Mouse (Mus musculus) layer of hippocampus, adult 9-11 months (tissue): ENCODE results near the gene Dnah8.

ENCODE experiments used
- DNase-seq: peaks from one replicate; pipeline ENCODE4 v3.0.0; 2022

Gene Dnah8

GRCm38 (mm10) chr17:30835419-30835818 is 211.3 kb downstream of the Dnah8 start:
- DNase-seq = no peak

GRCm38 (mm10) chr17:30837031-30837430 is 212.9 kb downstream of the Dnah8 start:
- no peak for DNase-seq

DNA sequence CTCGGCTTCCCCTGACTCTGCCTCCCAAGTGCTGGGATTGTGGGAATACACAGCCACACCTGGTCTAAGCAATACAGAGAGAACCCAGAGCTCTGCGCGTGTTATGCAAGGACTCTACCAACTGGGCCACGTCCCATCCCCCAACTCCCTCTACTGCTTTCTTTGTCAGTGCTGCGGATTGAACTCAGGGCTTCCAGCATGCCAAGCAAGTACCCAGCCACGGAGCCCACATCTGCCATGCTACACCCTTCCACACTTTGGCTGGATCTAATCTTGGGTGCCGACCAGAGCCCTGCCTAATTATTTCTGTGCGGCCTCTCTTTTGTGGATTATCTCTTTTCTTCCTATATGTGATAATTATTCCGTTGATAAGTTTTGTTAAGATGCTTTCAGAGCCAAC is 215.9 kb downstream of the Dnah8 start:
- DNase-seq = no peak

- DNase-seq = no peak
These were observed 218.2 kb downstream of the Dnah8 start for GRCm38 (mm10) chr17:30842312-30842711.

GRCm38 (mm10) chr17:30844321-30844791 is 220.2 kb downstream of the Dnah8 start:
- peak; percentile 44 for DNase-seq

DNA sequence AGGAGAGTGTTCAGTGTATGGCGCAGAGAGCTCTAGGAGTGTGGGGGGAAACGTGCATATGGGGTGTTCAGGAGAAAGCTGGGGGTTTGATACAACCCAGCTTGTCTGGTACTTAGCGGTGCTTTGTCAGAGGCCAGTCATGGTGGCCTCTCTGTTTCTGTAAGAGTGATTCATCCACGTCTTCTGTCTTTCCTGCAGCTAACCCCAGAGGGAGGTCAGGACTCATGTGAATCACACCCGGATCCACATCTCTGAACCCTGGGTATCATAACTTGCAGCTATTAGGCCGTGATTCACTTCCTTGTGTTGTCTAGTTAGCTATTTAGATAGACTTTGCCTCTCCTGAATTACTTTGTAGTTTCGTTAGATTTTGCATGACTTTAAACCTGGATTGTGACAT is 223.3 kb downstream of the Dnah8 start:
- DNase-seq = no peak

DNA sequence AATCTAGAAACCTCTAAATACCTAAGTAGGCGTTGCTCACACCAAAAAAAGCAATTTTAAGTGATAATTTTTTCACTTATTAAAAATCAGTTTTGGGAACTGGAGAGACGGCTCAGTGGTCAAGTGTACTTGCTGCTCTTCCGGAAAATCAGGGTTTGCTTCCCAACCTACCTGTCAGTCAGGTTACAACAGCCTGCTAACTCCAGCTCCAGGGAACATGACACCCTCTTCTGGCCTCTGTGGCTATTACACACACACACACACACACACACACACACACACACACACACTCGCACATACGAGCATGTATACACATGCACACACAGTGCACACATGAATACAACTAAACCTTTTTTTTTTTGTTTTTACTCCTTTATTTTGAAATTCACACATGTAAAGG is 223.9 kb downstream of the Dnah8 start:
- DNase-seq = no peak

DNA sequence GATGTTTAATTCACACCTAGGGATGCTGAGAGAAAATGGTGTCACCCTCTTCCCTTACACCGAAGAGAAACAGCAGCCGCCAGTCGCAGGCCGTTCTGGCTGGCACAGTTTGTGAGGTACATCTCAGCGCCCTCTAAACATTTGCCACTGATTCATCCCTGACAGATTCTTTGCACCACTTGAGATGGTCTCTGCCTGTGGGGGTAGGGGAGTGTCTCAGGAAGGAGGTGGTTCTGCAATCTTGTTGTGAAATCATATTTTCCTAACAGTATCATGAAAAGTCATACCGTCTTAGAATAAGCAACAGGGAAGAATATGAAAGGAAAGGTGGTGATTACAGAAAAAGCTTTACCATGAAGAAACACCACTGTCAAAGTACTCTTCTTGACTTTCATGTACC is 224.7 kb downstream of the Dnah8 start:
- no peak for DNase-seq

DNA sequence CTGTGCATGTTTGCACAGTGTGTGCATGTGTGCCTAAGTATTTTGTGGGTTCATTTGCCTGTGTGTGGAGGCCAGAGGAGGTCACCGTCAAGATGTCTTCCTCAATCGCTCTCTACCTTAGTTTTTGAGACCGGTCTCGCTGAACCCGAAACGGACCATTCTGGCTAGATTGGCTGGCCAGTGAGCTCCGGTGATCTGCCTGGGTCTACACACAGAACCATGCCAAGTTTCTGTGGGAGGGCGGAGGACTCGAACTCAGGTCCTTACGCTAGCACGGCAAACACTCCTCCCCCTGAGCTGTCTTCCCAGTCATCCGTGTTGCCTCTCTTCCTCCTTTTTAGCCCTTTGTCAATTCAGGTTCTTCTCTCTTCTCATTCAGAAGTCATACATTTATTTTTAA is 225.7 kb downstream of the Dnah8 start:
- no peak for DNase-seq

DNA sequence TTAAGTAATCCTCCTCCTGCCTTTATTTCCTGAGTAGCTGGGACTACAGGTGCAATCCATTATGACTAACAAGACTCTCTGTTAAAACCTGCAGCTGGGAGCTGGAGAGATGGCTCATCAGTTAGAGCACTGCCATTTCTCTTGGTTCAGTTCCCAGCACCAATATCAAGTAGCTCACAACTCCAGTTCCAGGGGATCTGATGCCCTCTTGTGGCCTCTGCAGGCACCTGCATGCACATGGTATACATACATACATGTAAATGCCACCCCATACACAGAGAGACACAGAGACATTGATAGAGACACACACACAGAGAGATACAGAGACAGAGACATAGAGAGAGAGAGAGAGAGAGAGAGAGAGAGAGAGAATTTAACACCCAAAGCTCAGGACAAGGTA is 228.2 kb downstream of the Dnah8 start:
- no peak for DNase-seq

DNA sequence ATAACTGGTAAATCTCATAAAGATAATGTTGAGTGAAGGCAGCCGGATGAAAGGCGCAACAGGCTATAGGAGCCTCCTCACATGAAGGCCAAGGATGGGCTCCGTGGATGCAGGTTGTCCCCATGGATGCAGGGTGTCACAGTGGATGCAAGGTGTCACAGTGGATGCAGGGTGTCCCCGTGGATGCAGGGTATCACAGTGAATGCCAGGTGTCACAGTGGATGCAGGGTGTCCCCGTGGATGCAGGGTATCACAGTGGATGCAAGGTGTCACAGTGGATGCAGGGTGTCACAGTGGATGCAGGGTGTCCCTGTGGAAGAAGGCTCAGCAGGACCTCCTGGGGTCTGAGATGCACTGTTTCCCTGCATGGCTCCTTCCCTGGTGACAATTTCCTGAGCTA is 233.2 kb downstream of the Dnah8 start:
- DNase-seq = no peak

GRCm38 (mm10) chr17:30858586-30859259 is 234.6 kb downstream of the Dnah8 start:
- no peak for DNase-seq

GRCm38 (mm10) chr17:30859989-30860585 is 235.9 kb downstream of the Dnah8 start:
- DNase-seq = no peak

DNA sequence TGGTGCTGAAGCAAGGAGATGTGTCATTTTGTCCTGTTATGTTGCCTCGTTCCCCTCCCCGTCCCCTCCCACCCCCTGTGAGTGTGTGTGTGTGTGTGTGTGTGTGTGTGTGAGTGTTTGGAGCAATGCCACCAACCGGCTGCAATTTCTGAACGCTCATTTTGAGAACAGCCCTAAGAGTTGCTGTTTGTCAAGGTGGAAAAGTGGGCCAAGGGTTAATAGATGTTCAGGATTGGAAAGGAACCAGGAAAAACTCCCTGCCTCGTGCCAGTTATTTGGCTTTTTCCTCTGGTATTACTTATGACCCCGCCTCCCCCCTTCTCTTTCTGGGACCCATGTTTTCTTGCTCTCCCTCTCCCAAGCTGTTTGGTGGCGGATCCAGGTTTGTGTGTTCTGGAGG is 236.5 kb downstream of the Dnah8 start:
- DNase-seq = no peak

DNA sequence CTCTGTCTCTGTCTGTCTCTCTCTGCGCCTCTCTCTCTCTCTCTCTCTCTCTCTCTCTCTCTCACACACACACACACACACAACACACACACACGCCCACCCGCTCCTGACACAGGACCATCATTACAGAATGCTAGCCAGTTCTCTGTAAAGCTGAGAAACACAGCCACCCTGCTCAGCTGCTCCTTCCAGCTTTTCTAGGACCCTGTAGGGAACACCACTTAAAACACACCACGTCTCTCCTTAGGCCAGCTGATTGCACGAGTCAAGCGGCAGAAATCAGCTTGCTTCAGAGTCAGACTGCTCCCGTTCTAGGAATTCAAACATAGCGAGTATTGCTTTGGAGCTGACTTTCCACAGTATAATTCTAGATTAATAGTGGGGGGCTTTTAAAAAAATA is 242.1 kb downstream of the Dnah8 start:
- DNase-seq = no peak

DNA sequence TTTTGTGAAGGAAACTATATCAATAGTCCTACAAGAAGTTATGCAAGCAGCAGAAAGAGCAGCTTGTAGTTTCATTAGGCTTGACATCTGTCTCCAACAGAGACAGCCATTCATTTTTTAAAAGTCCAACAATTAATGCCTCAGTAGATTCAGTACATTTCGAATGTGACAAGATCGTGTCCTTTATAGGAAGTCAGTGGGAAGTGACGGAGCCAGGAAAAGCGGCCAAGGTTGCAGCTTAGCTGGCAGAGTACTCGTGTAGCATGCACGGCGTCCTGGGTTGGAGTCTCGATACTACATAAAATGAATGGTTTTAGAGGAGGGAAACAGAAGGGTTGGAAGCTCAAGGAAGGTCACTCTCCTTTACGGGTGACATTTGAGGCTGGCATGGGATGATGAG is 242.8 kb downstream of the Dnah8 start:
- no peak for DNase-seq

DNA sequence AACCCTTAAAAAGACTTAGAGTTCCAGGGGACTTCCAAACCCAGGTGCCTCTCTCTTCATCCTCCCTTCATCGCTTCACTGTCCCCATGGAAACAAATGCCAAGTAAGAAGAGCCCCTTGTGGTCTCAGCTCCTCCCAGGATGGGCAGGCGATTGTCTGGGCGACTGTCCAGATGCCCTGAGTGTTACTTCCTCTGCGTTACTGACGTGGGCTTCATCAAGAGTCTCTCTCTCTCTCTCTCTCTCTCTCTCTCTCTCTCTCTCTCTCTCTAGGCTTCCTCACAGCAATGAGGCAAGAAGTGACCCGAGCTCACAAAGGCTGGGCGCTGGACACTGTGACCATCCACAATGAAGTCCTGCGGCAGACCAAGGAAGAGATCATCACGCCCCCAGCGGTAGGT is 246.9 kb downstream of the Dnah8 start:
- no peak for DNase-seq

- no peak for DNase-seq
These were observed 250.1 kb downstream of the Dnah8 start for GRCm38 (mm10) chr17:30874276-30874675.

DNA sequence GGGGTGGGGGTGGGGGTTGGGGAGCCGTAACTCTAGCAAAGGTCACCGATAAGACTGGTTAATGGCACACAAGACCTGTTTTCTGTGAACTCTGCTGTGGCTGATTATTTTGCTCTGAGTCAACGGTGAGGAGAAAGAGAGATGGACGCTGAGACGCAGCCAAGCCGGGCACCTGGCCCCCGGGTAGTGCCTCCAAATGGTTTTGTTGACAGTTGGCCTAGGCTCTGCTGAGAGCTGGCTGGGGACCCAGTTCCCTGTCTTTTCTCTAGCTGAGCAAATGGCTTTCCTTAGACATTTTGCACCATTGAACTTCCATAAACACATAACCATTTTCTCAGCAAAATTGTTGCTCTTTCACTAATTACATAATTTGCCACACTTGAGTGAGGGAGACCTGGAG is 253.3 kb downstream of the Dnah8 start:
- DNase-seq = no peak

DNA sequence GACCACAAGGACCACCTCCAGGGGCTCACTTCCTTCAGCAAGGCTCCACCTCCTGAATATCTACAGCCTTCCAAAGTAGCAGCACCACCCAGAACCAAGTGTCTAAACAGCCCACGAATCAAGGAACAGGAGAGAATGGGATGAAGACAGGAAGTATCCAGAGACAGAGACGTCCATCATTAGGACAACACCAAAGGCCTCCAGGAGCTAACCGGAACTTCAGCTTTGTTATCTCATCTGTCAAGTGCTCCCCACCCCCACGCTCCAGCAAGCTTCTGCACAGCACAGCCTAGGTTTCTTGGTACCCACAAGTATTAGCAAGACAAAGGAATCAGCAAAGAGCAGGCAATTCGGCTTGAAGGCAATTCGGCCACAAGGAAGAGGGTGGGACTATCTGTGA is 254.5 kb downstream of the Dnah8 start:
- DNase-seq = no peak

DNA sequence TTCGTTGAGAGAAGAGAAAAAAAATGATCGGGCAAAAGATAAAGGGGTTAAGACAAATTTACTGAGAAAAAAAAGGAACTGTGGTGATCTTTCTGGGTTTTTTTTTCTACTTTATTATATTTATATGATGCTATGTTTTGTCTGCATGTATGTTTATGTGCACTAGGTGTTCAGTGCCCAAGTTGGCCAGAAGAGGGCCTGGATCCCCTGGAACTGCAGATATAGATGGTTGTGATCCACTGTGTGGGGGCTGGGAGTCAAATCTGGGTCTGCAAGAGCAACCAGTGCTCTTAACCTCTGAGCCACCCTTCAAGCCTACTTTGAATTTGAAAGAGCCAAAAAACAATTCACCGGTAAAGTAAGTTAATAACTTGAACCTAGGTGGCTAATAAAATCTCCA is 256.2 kb downstream of the Dnah8 start:
- DNase-seq = no peak

- no peak for DNase-seq
These were observed 256.8 kb downstream of the Dnah8 start for GRCm38 (mm10) chr17:30881001-30881400.

DNA sequence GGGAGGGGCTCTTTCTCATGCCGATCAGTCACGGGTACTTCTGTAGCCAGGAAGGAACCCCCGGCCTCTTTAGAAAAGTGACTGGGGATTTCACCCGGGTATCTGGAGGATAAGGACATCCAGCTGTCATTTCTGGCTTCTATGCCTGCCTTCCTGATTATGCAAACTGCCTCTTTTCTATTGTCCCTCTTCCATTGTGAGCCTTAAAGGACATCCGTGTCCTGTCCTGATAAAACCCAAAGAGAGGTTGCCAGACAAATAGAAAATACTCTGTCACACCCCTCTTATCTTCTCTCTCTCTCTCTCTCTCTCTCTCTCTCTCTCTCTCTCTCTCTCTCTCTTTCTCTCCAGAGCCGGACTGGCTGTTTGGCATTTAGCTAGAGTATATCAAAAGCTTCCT is 258.1 kb downstream of the Dnah8 start:
- DNase-seq = no peak

- DNase-seq = no peak
These were observed 259.4 kb downstream of the Dnah8 start for GRCm38 (mm10) chr17:30883534-30883933.

DNA sequence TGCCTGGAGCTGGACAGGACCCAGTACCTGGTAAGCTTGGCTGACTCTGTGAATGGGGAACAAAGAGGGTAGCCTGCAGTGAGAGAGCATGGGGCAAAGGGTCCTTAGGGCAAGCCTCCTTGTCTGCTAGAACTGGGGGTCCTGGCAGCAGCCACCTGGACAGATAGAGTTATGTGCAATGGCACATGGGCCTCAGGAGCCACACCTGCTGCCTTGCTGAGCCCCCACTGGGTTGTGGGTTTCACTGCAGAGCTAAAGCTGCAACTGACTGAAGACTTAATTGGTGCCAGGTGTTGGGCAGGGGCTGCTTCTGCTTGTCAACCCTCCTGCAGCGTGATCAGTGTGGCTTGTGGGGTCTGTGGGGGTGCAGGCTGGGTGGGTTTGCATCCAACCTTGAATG is 267.9 kb downstream of the Dnah8 start:
- no peak for DNase-seq
